Mouse (Mus musculus) bone marrow macrophage, adult 2 months (primary cell): ENCODE measurements around the gene Gadd45b.

Source experiments
- CTCF ChIP-seq: IDR thresholded peaks from 2 replicates; pipeline ENCODE4 v1.5.1; 2012; ENCODE audit warnings: low read depth, mild to moderate bottlenecking, low read length, moderate library complexity
- POLR2A ChIP-seq: IDR thresholded peaks from 2 replicates; pipeline ENCODE4 v1.6.1; 2012; ENCODE audit warnings: mild to moderate bottlenecking, low read depth, low read length, borderline replicate concordance

GRCm38 (mm10) chr10:80966296-80966695 lies 36.4 kb downstream of the Gadd45b start:
- TF ChIP-seq POLR2A (no peak), CTCF (no peak)
